Comparison of ENCODE assay signal across 7 mouse cellular contexts in the genomic region with DNA sequence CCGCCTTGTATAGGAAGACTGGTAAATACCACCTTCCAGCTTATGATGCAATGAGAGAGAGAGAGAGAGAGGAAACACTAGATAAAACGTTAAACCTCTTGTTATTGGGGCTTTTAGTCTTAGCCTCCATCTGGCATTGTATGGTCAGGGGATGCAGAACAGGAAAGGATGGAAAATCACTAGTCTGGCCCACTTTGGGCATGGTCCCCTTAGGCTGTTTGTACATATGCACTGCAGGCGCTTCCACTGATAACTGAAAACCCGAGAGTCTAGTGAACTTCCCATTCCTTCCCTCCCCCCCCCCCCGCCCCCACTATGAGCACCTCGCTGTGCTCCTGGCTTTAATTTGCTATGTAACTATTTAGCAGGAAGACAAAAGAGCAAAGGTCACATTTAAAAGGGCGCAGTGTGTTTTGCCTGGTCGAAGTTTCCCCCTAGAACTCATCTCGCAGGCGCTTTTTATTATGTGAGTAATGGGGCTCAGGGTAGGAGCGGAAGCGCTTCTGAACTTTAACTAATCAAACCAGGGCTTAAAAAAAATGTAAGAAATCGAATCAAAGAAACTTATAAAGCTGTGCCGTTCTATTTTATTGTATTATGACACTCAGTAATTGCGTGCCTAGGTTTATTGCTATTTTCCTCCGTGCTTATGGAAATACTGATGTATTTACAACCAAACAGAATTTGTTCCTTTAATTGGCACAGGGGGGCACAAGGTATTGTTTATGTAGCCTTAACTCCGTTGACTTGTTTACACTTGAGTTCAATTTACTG. TPM values are rescaled to one million over a fixed set of nuclear protein-coding genes. Genes with fewer than 3 reads are reported as not detected.
DNase-seq lines count a peak whose midpoint lies in the region; ATAC-seq and TF ChIP-seq lines count a peak whose summit lies in the region.

No protein-coding gene starts in this region.

- peaks cover 16% of the 10 kb centered on the region for H3K4me1 ChIP-seq in hindbrain, embryonic 10.5 days (replicated peaks)

- no peaks in the 10 kb centered on the region for H3K36me3 ChIP-seq in hindbrain, embryonic 10.5 days

- peak overlapping the region; percentile 38 for H3K4me3 ChIP-seq in hindbrain, embryonic 10.5 days

- 13% methylated on average over 17 of the region's 17 CpGs for whole genome bisulfite sequencing in hindbrain, embryonic 10.5 days

- no peaks in the 10 kb centered on the region for H3K27me3 ChIP-seq in hindbrain, embryonic 10.5 days (ENCODE audit: insufficient read depth, poor library complexity, severe bottlenecking)

- TF ChIP-seq CTCF in brain, embryonic 14.5 days (IDR thresholded peaks at IDR 0.05; ENCODE audit: borderline replicate concordance, extremely low read depth, insufficient read depth, insufficient read length): no peak

- ATAC-seq in megakaryocyte, adult 5-6 weeks (ENCODE audit: poor library complexity, severe bottlenecking): peak; percentile 70
- no peak for ATAC-seq in frontal cortex, adult (ENCODE audit: low TSS enrichment)

- TF ChIP-seq POLR2A in brain, embryonic 14.5 days (IDR thresholded peaks at IDR 0.05; ENCODE audit: borderline replicate concordance, extremely low read depth, insufficient read depth, insufficient read length, poor library complexity, severe bottlenecking): no peak

- peak; percentile 18 for DNase-seq in 416B (ENCODE audit: low read depth)
- peak; percentile 55 for DNase-seq in brain, embryonic 14.5 days (ENCODE audit: low read depth)
- DNase-seq in hindbrain, embryonic 10.5 days (ENCODE audit: low spot score): peak; percentile 60
- DNase-seq in layer of hippocampus, postnatal 14 days (ENCODE audit: low spot score in 2 of 2): no peak
- no peak for DNase-seq in layer of hippocampus, adult 18-20 months (ENCODE audit: low spot score in 2 of 2)

- no peaks in the 10 kb centered on the region for H3K9me3 ChIP-seq in hindbrain, embryonic 10.5 days

- peak overlapping the region; percentile 80 for H3K27ac ChIP-seq in hindbrain, embryonic 10.5 days

RNA-seq across cellular contexts. Expression of a gene that starts 40.1 kb away (rescaled TPM):
- 2.7 and 4.3 TPM in 2 replicates for polyA plus RNA-seq in brain, embryonic 14.5 days (2012; rRNA removed)
- polyA plus RNA-seq in hindbrain, embryonic 10.5 days (2016; fragmentation: Nextera tagmentation; extraction: Ambion mirVana): 13.7 and 15.7 TPM in 2 replicates
- 0.22 and 1.3 TPM in 2 replicates for total RNA-seq in megakaryocyte, adult 5-6 weeks (2015)
- 0.99 and 1.3 TPM in 2 replicates for total RNA-seq in megakaryocyte, adult 5-6 weeks (2017)
- 1 to 10 TPM; 1.4 to 2.7 TPM for total RNA-seq in layer of hippocampus, postnatal 14 days (2021)
- 1 to 10 TPM; 2.2 TPM for total RNA-seq in layer of hippocampus, adult 18-20 months (2021)

Comparison
In these comparisons a context has a peak if more than half of its experiments do, and no peak if none do; other contexts are left out.
1. DNase-seq: peak in 416B (single experiment), brain, embryonic 14.5 days (single experiment) and hindbrain, embryonic 10.5 days (single experiment); none in layer of hippocampus, postnatal 14 days (0 of 2) and layer of hippocampus, adult 18-20 months (0 of 2).